Mouse (Mus musculus) c-Kit-positive CD71-negative TER-119-negative erythroid progenitor cells, embryonic 14.5 days (primary cell): ENCODE measurements around the gene Wnt3.
A peak's percentile ranks its signal among the peaks of the same experiment; 100 is the strongest.

ENCODE experiments used
- DNase-seq: peaks from one replicate; pipeline ENCODE4 v3.0.0-alpha.2; 2013; ENCODE audit warnings: low read depth

The Wnt3 gene

DNA sequence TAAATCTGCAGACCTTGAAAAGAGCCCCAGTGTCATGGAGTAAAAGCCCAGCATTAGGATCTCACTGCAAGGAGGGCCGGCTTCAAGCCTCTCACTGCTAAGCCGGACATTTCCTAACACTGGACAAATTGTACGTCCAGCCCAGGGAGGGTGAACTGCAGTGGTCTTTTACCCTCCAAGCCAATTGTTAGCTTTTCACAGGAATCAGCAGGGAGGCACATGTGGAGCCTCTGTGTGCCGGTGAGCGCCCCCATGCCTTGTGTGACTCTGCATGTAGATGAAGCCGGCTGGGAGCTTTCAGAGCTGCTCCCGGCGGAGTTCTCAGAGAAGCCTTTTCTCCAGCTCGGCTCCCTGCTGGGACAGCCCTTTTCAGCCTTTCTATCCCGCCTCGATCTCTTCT, 66.9 kb downstream of the Wnt3 start:
- no peak for DNase-seq

DNA sequence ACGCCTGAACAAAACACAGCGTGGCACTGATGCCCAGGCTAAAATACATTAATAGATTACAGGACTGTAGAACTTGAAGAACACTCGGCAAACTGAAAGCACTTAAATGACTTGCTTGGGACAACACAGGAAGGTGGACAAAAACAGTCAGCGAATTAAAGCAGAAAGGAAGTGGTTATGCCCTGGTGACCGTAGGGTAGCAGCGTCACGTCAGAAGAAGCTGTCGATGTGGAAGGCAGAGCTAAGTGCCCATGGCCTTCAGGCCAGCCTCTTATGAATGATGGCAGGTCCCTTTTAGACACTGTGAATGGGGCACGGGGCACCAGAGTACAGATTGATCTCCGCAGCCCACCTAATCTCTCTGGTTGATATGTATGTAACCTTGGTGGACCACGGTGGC, 74.3 kb downstream of the Wnt3 start:
- no peak for DNase-seq

GRCm38 (mm10) chr11:103852590-103853283, 78.8 kb downstream of the Wnt3 start:
- peak; percentile 28 for DNase-seq

DNA sequence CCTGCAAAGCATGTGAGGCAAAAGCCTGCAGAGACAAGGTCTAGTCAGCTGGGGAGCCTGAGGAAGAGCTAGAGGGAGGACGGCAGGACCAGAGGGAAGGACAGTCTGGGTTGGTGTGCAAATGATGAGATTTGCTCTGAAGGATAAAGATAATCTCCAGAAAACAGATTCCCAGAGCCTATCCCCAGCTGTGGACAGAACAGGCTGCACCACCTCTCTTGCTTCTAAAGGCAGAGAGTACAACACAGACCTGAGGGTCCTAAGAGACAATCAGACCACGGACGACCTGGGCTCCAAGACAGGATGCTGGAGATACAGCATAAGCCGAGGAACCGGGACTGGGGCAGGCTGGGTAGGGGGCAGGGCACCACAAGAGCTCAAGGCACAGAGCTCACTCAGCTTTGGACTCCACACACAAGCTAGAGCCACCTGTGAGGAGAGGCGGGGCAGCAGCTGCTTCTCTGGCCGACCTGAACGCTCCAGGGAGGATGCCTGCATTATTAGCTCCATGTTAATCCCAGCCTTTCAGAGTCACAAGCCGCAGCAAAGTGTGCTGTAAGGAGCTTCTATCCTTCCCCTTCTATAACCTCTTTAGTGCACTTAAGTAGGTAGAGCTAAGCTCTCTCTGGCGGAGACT, 79.5 kb downstream of the Wnt3 start:
- DNase-seq, result no peak

GRCm38 (mm10) chr11:103854294-103854693, 80.3 kb downstream of the Wnt3 start:
- no peak for DNase-seq

- DNase-seq, result no peak
Measured at GRCm38 (mm10) chr11:103856641-103857040, 82.7 kb downstream of the Wnt3 start.

DNA sequence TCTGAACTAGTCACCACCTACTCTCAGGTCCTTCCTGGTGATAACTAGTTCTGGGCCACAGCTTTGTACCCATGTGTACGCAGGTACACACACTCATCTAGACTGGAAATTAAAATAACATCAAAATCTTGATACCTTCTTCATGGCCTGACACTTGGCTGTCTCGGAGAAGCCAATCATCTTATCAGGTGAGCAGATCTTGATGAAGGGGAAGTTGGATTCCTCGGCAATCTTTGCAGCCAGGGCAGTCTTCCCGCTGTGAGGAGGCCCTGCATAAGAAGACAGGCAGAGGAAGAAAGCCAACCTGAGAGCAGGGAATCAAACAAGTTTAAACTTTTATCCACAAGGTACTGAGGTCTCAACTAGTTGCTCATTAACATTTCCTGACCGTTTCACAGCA, 84.8 kb downstream of the Wnt3 start:
- DNase-seq, result no peak

- DNase-seq, result no peak
Measured at GRCm38 (mm10) chr11:103859933-103860610, 86.1 kb downstream of the Wnt3 start.

- no peak for DNase-seq
Measured at GRCm38 (mm10) chr11:103862951-103863350, 89.0 kb downstream of the Wnt3 start.

DNA sequence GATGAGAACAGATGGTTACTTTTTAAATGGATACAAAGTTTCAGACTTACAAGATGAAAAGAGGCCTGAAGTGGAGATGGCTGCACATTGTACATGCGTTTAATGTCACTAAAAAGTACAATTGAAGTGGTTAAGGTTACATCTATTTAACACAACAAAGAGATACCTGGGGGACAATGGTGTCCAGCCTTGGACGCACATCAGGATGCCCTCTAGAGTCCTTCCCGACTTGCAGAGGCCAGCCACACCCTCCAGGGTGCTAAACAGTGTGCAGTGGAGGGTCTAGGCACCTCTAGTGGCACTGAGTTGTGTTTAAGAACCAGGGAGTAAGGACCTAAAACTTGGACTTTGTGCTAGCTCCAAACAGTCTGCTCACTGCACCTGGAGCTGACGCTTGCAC, 90.5 kb downstream of the Wnt3 start:
- DNase-seq, result no peak

GRCm38 (mm10) chr11:103865346-103865745, 91.4 kb downstream of the Wnt3 start:
- no peak for DNase-seq
